Mouse (Mus musculus): ENCODE measurements around the gene Galnt18.

Galnt18 gene

GRCm38 (mm10) chr7:111779504-111780242, at the start of gene Galnt18:
Gene Galnt18 (minus strand): TSS chr7:111779977.
- in situ Hi-C loops (cut with MboI; ENCODE audit: low pct_unique_long_range_greater_than_20kb in 1 of 2, low sequenced_read_pairs in 2 of 2, unreplicated experiment in 1 of 2), result no loop called here

GRCm38 (mm10) chr7:111827337-111827736, 47.6 kb upstream of the Galnt18 start:
- in situ Hi-C loops (cut with MboI; ENCODE audit: low pct_unique_long_range_greater_than_20kb in 1 of 2, low sequenced_read_pairs in 2 of 2, unreplicated experiment in 1 of 2), result no loop called here

- in situ Hi-C loops (cut with MboI; ENCODE audit: low pct_unique_long_range_greater_than_20kb in 1 of 2, low sequenced_read_pairs in 2 of 2, unreplicated experiment in 1 of 2), result no loop called here
These were observed 33.3 kb upstream of the Galnt18 start for GRCm38 (mm10) chr7:111813093-111813492.

DNA sequence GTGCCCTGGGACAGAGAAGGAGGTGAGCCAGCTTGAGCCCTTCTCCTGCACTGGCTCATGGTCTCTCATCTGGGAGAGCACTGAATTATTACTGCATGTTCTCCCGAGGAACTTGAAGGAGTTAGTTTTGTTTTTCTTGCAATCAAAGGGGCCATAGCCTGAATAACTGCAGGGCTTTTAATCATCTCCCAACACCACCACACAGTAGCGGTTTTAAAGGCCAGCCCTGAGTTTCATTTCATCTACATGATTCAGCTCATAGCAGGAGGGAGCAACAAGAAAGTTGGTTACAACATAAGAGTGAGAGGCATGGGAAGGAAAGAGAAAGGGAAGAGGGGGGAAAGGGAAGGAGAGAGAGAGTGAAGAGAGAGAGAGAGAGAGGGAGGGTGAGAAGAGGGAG, 31.3 kb upstream of the Galnt18 start:
- in situ Hi-C loops (cut with MboI; ENCODE audit: low pct_unique_long_range_greater_than_20kb in 1 of 2, low sequenced_read_pairs in 2 of 2, unreplicated experiment in 1 of 2), result no loop called here

GRCm38 (mm10) chr7:111809796-111810195, 30.0 kb upstream of the Galnt18 start:
- in situ Hi-C loops (cut with MboI; ENCODE audit: low pct_unique_long_range_greater_than_20kb in 1 of 2, low sequenced_read_pairs in 2 of 2, unreplicated experiment in 1 of 2), result no loop called here

DNA sequence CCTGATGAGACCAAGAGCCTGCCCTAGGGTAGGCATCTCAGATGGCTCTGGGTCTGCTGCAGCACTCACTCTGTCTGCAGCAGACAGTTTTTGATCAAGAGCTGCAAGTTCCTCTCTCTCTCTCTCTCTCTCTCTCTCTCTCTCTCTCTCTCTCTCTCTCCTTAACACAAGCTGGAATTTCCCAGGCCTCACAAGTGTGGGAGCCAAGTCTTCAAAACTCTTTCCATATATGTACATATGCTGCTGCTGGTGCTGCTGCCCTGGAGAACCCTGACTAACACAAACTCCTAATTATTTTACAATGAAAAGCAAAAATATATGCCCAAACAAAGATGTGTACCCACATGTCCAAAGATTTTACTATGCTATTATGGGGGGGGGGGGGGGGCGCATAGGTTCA, 26.3 kb upstream of the Galnt18 start:
- in situ Hi-C loops (cut with MboI; ENCODE audit: low pct_unique_long_range_greater_than_20kb in 1 of 2, low sequenced_read_pairs in 2 of 2, unreplicated experiment in 1 of 2), result no loop called here

DNA sequence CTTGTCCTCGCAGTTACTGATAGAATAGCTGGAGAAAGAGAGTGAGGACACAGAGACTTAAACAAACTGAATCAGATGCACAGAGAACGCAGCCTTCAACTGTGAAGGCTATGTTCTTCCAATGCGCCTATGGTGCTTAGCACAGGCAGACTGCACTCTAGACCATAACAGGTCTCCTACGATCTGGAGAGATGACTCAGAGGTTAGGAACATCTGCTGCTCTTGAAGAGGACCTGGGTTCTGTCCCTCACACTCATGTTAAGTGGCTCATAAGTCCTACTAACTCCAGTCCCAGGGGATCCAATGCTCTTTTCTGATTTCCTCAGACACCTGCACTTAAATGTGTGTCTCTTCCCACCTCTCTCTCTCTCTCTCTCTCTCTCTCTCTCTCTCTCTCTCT, 24.9 kb upstream of the Galnt18 start:
- in situ Hi-C loops (cut with MboI; ENCODE audit: low pct_unique_long_range_greater_than_20kb in 1 of 2, low sequenced_read_pairs in 2 of 2, unreplicated experiment in 1 of 2), result no loop called here

GRCm38 (mm10) chr7:111800785-111801184, 21.0 kb upstream of the Galnt18 start:
- in situ Hi-C loops (cut with MboI; ENCODE audit: low pct_unique_long_range_greater_than_20kb in 1 of 2, low sequenced_read_pairs in 2 of 2, unreplicated experiment in 1 of 2), result no loop called here

DNA sequence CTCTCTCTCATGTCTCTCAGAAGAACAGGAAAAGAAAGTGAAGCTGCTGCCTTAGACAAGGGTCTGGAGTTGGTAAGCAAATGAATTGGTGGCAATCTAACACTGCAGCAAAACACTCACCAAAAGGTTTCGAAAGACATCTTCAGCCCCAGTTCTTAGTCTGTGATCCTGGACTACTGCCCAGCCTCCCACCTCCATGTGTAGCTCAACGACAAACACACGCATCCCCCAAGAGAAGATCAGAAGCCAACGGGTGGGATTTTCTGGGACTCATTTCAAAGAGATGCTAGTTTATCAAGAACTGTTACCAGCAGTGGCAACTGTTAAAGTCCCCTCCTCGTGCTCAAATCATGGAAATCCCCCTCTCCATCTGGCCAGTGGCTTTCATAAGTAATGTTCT, 20.3 kb upstream of the Galnt18 start:
- in situ Hi-C loops (cut with MboI; ENCODE audit: low pct_unique_long_range_greater_than_20kb in 1 of 2, low sequenced_read_pairs in 2 of 2, unreplicated experiment in 1 of 2), result no loop called here

- in situ Hi-C loops (cut with MboI; ENCODE audit: low pct_unique_long_range_greater_than_20kb in 1 of 2, low sequenced_read_pairs in 2 of 2, unreplicated experiment in 1 of 2), result no loop called here
These were observed 19.2 kb upstream of the Galnt18 start for GRCm38 (mm10) chr7:111799021-111799420.

DNA sequence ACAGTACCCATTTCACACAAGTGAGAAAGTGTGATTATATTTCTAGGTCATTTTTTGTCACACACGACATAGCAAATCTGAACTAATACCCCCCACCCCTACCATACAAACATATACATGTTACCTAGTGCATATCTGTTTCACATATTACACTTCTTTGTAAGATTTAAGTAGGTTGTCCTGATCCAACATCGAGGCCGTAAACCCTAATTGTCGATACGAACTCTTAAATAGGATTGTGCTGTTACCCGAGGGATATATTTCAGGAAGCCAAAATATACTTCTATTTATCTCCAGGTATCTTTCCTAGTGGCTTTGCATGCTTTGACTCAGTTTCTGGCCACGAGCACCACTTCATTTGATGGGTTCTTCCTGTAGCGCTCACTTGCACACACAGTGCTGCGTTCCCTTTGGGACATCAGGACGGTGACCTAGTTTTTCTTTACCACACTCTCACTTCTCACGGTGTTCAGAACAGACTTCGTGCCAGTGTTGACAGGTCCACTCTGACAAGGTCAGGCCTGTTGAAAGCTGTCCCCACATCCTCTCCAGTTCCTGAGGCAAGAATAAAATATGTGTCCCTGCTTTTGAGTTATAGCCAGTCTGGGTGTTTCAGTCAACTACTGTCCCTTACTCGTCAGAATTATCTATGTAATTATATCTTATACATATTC, 17.7 kb upstream of the Galnt18 start:
- in situ Hi-C loops (cut with MboI; ENCODE audit: low pct_unique_long_range_greater_than_20kb in 1 of 2, low sequenced_read_pairs in 2 of 2, unreplicated experiment in 1 of 2), result no loop called here

- in situ Hi-C loops (cut with MboI; ENCODE audit: low pct_unique_long_range_greater_than_20kb in 1 of 2, low sequenced_read_pairs in 2 of 2, unreplicated experiment in 1 of 2), result no loop called here
These were observed 15.3 kb upstream of the Galnt18 start for GRCm38 (mm10) chr7:111795059-111795458.

DNA sequence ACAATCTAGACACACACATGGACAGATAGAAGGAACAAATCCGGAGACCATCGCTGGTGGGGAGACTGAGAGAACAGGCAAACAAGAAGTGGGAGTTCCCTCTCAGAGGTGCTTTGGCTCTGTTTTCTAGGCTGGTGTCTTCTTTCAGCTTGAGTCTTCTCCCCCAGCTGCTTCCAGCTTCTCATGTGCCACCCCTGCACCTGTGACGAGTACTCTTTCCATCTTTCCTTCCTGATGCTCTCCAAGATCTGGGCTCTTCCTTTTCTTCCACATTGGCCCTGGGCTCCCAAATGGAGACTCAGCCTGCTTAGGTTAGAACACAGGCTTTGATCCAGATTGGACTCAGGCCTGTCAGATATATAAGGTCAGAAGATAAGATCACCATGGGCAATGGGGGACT, 12.4 kb upstream of the Galnt18 start:
- in situ Hi-C loops (cut with MboI; ENCODE audit: low pct_unique_long_range_greater_than_20kb in 1 of 2, low sequenced_read_pairs in 2 of 2, unreplicated experiment in 1 of 2), result no loop called here

DNA sequence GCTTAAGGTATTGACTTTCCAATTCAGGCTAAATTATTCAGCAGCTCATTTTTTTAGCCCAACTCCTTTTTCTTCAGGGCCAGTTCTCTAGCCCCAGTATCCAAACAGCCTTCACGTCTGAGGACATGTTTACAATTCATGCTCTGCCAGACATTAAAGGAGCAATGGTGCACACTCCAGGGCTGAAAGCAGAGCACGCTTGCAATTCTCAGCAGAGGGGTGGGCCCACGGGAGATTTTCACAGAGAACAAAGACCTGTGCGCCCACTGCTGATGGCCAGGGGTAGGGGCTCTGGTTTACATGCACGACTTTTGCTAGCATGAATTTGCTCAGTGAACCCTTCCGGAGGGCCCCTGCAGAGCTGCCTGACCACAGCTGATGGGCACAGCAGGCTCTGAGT, 11.6 kb upstream of the Galnt18 start:
- in situ Hi-C loops (cut with MboI; ENCODE audit: low pct_unique_long_range_greater_than_20kb in 1 of 2, low sequenced_read_pairs in 2 of 2, unreplicated experiment in 1 of 2), result no loop called here

DNA sequence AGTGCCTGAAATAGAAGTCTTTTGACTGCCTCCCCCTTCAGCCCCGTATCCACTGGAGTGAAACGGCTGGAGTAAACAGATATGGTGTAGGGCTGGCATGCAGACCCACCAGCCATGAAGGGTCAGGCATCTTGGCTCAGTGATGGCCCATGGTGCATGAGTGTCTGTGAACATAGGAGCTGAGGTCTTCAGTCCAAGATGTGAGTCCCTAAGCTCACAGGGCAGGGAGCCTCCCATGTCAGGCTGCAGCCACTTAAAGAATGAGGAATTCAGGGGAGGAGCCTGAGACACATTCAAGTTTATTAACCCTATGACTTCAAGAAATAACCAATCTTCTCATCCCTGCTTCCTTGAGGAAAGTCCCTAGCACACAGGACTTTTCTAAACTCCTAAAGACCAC, 8.1 kb upstream of the Galnt18 start:
- in situ Hi-C loops (cut with MboI; ENCODE audit: low pct_unique_long_range_greater_than_20kb in 1 of 2, low sequenced_read_pairs in 2 of 2, unreplicated experiment in 1 of 2), result no loop called here

GRCm38 (mm10) chr7:111785478-111785877, 5.7 kb upstream of the Galnt18 start:
- in situ Hi-C loops (cut with MboI; ENCODE audit: low pct_unique_long_range_greater_than_20kb in 1 of 2, low sequenced_read_pairs in 2 of 2, unreplicated experiment in 1 of 2), result no loop called here

DNA sequence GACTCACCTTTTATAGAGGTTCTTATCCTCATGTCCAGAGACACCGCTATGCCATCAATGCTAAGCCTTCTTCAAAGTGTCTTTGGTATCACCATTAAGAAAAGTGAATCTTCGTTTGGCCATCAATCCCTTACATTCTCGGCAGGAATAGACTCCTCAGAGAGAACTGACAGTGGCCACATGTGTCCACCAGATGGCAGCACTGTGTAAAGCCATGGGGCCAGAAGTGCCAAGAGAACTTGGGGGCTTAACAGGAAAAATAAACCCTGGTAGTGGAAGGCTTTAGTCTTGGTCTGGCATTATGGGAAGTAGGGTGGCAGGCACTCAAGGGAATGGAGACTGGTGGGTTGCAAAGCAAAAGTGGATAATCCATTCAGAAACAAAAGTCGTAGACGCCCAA, 2.3 kb upstream of the Galnt18 start:
- in situ Hi-C loops (cut with MboI; ENCODE audit: low pct_unique_long_range_greater_than_20kb in 1 of 2, low sequenced_read_pairs in 2 of 2, unreplicated experiment in 1 of 2), result no loop called here

- in situ Hi-C loops (cut with MboI; ENCODE audit: low pct_unique_long_range_greater_than_20kb in 1 of 2, low sequenced_read_pairs in 2 of 2, unreplicated experiment in 1 of 2), result no loop called here
These were observed 1.5 kb upstream of the Galnt18 start for GRCm38 (mm10) chr7:111781316-111781715.

DNA sequence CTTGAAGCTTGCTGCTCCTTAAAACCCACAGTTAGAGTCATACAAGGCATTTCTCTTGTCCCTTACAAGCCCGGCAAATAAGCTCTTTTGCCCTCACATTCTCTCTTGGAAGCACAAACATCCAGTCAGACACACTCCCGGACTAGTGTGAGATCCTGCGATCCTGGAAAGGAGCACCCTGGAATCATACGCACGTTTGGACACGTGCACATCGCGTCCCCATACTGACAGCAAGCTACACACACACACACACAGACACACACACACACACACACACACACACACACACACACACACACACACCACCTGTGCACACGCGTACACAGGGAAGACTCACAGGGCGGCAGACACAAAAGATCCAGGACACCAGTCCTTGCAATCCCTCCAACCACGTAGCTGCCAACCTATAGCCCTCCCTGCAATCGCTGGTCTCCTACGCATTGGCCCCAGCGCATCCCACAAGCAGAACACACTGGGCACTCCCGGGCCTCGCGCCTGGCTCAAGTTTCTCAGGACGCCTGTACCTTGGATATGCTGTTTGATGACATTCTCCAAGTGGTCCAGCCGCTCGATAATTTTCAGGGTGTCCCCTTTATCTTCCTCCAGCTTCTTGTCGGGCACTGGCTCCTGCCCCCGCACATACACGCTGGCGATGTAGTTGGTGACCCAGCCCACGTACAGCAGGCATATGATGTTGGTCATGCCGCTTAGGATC, 831 bp downstream of the Galnt18 start:
- in situ Hi-C loops (cut with MboI; ENCODE audit: low pct_unique_long_range_greater_than_20kb in 1 of 2, low sequenced_read_pairs in 2 of 2, unreplicated experiment in 1 of 2), result no loop called here

- in situ Hi-C loops (cut with MboI; ENCODE audit: low pct_unique_long_range_greater_than_20kb in 1 of 2, low sequenced_read_pairs in 2 of 2, unreplicated experiment in 1 of 2), result no loop called here
These were observed 1.6 kb downstream of the Galnt18 start for GRCm38 (mm10) chr7:111778212-111778611.

Data from mouse embryonic stem cell (cell line).